Mouse (Mus musculus) heart, embryonic 15.5 days (tissue): ENCODE results near the gene Unc5a. TPM values are rescaled to one million over a fixed set of nuclear protein-coding genes. Genes with fewer than 3 reads are reported as not detected.

Source experiments
- ATAC-seq: fragments of 200-750 bp; cut with Nextera tagmentation; replicated peaks from 2 replicates; pipeline ENCODE4 v1.8.0; 2017; ENCODE audit warnings: low read depth, moderate TSS enrichment; ENCODE audit not compliant: insufficient number of reproducible peaks, insufficient read depth, low FRiP score
- H3K27ac ChIP-seq: fragments of 300-500 bp; sonication (generic); 2 replicates; pipeline ENCODE4 v1.5.1; 2015; ENCODE audit warnings: mild to moderate bottlenecking, inconsistent platforms
- H3K27me3 ChIP-seq: fragments of 300-500 bp; sonication (generic); 2 replicates; pipeline ENCODE4 v1.6.1; 2015; ENCODE audit warnings: inconsistent platforms
- H3K36me3 ChIP-seq: fragments of 300-500 bp; sonication (generic); 2 replicates; pipeline ENCODE4 v1.6.1; 2015; ENCODE audit warnings: mild to moderate bottlenecking, inconsistent platforms
- H3K4me1 ChIP-seq: fragments of 300-500 bp; sonication (generic); replicated peaks from 2 replicates; pipeline ENCODE4 v1.6.1; 2015; ENCODE audit warnings: inconsistent platforms
- H3K4me2 ChIP-seq: fragments of 300-500 bp; sonication (generic); 2 replicates; pipeline ENCODE4 v1.6.1; 2015; ENCODE audit warnings: inconsistent platforms, mild to moderate bottlenecking, moderate library complexity
- H3K4me3 ChIP-seq: fragments of 300-500 bp; sonication (generic); 2 replicates; pipeline ENCODE4 v1.5.1; 2015; ENCODE audit warnings: mild to moderate bottlenecking, inconsistent platforms
- H3K9ac ChIP-seq: fragments of 300-500 bp; sonication (generic); 2 replicates; pipeline ENCODE4 v1.6.1; 2015; ENCODE audit warnings: mild to moderate bottlenecking, inconsistent platforms
- H3K9me3 ChIP-seq: fragments of 300-500 bp; sonication (generic); replicated peaks from 2 replicates; pipeline ENCODE4 v1.6.1; 2016; ENCODE audit warnings: inconsistent platforms
- WGBS: fragments of 180-500 bp; shearing (Covaris S2); methylation state at CpG from one replicate; pipeline ENCODE4 v1.1.7; 2015; ENCODE audit warnings: mixed read lengths; 5-methylcytosine and 5-hydroxymethylcytosine counted together
- polyA plus RNA-seq: library from polyadenylated mRNA; unstranded; fragments of >200 nt; fragmentation: Nextera tagmentation; extraction: Ambion mirVana; gene quantifications from 2 replicates; pipeline ENCODE4 v1.2.1, GENCODE M21; 2015

Gene Unc5a
- polyA plus RNA-seq, 1 experiment from 2014 or later, result 1.3 TPM

DNA sequence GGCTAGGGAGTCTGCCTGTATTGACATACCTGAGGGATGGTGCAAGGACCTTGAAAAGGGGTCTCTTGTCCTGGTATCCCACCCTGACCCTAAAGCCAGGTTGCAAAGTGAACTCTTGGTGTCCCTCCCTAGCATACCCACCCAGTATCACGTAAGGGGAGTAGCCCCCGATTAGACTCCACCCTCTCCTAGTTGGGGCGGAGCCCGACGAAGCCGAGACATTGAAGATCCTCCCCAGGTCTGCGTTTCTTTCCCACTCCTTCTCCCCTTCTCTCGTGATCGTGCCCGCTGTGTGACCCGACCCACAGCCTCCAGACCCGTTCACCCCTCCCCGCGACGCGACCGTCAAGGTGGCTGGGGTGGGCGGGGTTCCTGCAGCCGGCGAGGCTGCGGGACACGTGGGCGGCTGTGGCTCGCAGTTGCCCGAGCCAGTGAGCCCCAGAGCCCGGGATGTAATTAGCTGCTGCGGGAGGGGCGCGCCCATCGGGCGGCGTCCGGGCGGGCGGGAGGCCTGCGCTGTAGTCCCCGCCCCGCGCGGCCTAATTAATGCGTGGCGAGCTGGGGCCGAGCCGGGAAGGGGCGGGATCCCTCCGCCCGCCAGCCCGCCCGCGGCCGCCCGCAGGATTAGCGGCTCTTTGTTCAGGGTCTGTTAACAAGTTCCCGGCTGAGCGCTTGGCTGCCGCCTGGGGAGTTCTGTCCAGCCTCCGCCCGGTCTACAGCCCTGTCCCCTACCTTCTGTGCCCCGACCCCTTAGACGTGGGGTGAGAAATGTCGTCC is 6.7 kb downstream of the Unc5a start:
- ATAC-seq, result no peak; the same call in 1 of the 2 replicates
- H3K27me3 ChIP-seq, result peaks cover 84% of the 10 kb centered on the region

DNA sequence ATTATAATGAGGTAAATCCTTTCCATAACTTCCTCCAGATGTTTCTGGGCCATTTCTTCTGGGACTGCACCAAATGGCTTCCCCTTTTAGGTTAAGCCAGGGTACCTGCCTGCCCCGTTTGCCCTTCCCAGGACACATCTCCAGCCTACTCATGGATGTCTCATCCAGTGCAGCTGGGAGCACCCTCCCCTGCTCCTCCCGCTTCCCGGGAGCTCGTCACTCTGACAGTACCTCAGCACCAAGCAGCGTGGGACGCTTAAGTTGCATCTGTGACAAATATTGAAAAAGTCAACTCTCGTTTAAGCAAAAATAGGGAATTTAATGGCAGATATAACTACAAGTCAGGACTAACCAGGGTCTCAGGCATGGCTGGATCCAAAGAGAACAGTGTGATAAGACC is 8.1 kb downstream of the Unc5a start:
- Histone ChIP-seq H3K4me3 (no peak overlapping the region), H3K4me1 (peaks cover 9% of the 10 kb centered on the region), H3K4me2 (no peak overlapping the region), H3K36me3 (no peaks in the 10 kb centered on the region), H3K9ac (no peak overlapping the region), H3K27me3 (peaks cover 70% of the 10 kb centered on the region), H3K27ac (no peak overlapping the region), H3K9me3 (no peaks in the 10 kb centered on the region)
- no peak for ATAC-seq
- 66% methylated on average over 7 of the region's 7 CpGs for WGBS

More for the DNA sequence above, 6.7 kb downstream of the Unc5a start:
- H3K36me3 ChIP-seq, result no peaks in the 10 kb centered on the region
- peak overlapping the region; percentile 54 for H3K4me3 ChIP-seq
- no peak overlapping the region for H3K27ac ChIP-seq
- peak overlapping the region; percentile 93 for H3K4me2 ChIP-seq
- H3K9ac ChIP-seq, result peak overlapping the region; percentile 37; the same call in 1 of the 2 replicates
- H3K4me1 ChIP-seq, result peaks cover 9% of the 10 kb centered on the region
- WGBS, result under 1% methylated on average over 61 of the region's 61 CpGs
- H3K9me3 ChIP-seq, result no peaks in the 10 kb centered on the region

DNA sequence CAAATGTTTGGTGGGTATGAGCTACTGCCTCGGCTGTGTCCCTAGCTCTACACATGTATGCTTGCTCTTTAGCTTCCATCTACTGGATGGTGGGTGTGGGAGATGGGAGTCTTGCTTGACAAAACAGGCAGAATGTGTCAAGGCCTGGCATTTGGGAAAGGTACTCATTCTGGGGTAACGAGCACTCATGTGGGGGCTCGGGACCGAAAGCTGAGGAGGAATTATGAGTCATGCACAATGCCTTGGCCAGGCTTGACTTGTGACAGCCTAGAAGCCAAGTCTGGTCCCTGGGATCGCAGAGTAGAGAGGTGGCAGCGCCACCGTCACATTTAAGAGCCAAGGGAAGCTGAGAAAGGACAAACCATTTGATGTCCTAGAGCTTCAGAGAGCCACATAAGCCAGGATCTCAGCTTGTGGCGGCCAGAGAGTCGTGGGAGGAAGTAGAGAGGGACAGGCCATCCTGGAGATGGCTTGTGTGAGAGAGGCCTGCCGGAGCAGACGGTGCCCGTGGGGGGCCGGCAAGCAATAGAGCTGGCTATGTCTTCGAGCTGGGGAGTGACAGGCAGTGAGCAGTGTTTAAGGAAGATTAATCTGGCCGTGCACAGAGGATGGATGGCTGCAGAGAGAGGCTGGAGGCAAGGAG is 10.0 kb downstream of the Unc5a start:
- no peak overlapping the region for H3K27ac ChIP-seq
- ATAC-seq, result no peak
- no peak overlapping the region for H3K4me2 ChIP-seq
- H3K4me3 ChIP-seq, result no peak overlapping the region
- no peak overlapping the region for H3K9ac ChIP-seq
- no peaks in the 10 kb centered on the region for H3K9me3 ChIP-seq
- no peaks in the 10 kb centered on the region for H3K36me3 ChIP-seq
- peaks cover 9% of the 10 kb centered on the region for H3K4me1 ChIP-seq
- 55% methylated on average over 15 of the region's 15 CpGs for WGBS
- H3K27me3 ChIP-seq, result peaks cover 51% of the 10 kb centered on the region

DNA sequence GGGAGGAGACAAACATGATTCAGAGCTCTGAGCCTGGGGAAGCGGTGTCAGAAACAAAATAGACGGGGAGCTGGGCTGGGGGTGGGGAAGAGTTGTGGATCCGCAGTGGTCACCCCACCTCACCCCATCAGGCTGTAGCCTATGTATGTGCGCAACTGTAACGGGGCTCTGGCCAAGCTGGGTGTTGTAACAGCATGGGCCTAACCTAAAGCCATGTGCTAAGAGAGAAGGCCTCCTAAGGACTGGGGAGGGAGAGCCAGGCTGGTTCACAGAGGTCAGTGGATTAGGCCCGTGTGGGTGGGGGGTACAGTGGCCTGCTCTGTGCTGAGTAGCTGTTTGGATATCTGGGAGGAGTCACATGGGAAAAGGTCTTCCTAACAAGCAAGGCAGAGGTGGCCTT is 10.6 kb downstream of the Unc5a start:
- WGBS, result 46% methylated on average over 6 of the region's 6 CpGs
- H3K27me3 ChIP-seq, result peaks cover 44% of the 10 kb centered on the region

DNA sequence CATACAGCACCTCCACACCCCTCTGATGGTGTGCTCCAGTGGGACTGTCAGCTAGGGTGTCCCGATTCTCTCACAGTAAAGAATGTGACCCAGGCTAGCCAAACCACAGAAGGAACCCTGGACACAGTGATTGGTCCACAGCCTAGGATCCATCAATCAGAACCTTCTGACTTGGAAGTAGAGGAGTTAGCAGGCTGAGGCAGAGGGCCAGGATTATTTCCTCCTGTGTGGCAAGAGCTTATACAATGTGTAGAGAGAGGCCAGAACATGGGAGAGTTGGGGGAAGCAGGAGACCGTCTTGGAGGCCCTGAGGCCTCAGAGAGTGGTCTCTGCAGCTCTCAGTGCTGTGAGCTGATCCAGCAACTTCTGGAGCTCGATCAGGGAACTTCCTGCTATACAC is 11.3 kb downstream of the Unc5a start:
- Histone ChIP-seq H3K4me1 (peaks cover 9% of the 10 kb centered on the region), H3K9ac (no peak overlapping the region), H3K4me2 (no peak overlapping the region), H3K27me3 (peaks cover 38% of the 10 kb centered on the region), H3K27ac (no peak overlapping the region), H3K36me3 (no peaks in the 10 kb centered on the region), H3K9me3 (no peaks in the 10 kb centered on the region), H3K4me3 (no peak overlapping the region)
- ATAC-seq, result no peak
- 55% methylated on average over 3 of the region's 3 CpGs for WGBS

More for the DNA sequence above, 10.6 kb downstream of the Unc5a start:
- Histone ChIP-seq H3K4me3 (no peak overlapping the region), H3K9ac (no peak overlapping the region), H3K4me2 (no peak overlapping the region), H3K36me3 (no peaks in the 10 kb centered on the region), H3K4me1 (peaks cover 9% of the 10 kb centered on the region), H3K27ac (no peak overlapping the region), H3K9me3 (no peaks in the 10 kb centered on the region)
- no peak for ATAC-seq

DNA sequence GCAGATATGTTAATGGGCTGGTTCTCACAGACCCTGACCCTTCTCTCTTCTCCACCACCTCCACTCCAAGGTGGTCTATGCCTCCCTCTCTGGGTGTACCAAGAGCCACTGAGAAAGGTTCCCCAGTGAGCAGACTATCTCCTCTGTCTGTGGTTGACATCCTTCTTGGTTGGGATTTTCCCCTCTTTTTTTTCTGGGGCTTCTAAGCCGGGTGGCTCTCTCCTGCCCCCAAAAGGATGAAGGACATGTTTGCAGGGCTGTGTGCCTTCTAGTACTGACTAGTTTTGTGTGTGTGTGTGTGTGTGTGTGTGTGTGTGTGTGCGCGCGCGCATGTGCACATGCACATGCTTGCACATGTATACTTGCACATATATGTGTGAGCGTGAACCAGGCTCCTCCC is 16.0 kb downstream of the Unc5a start:
- WGBS, result 78% methylated on average over 6 of the region's 6 CpGs
- ATAC-seq, result no peak
- H3K4me3 ChIP-seq, result no peak overlapping the region
- no peaks in the 10 kb centered on the region for H3K36me3 ChIP-seq
- no peaks in the 10 kb centered on the region for H3K9me3 ChIP-seq
- H3K9ac ChIP-seq, result no peak overlapping the region
- no peak overlapping the region for H3K4me2 ChIP-seq
- H3K27me3 ChIP-seq, result peaks cover 10% of the 10 kb centered on the region
- no peak overlapping the region for H3K27ac ChIP-seq
- no peaks in the 10 kb centered on the region for H3K4me1 ChIP-seq

DNA sequence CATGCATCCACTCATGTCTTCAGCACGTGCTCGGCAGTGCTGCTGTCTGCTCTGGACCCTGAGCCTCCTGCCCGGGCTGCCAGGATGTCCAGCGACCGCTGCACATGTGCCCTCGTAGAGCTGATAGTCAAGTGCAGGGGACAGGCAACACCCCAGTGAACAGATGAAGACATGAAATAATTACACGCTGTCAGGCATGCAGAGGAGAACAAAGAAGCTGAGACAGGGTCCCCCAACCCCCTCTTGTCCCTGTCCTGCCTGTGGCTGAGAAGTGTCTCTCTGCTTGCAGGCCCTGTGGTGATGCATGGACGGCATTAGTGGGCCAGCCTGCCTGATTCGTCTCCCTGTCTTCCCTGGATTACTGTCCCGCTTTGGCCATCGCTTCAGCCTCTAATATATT is 18.3 kb downstream of the Unc5a start:
- no peak for ATAC-seq
- no peak overlapping the region for H3K27ac ChIP-seq
- H3K9ac ChIP-seq, result no peak overlapping the region
- WGBS, result 74% methylated on average over 11 of the region's 11 CpGs
- H3K27me3 ChIP-seq, result peaks cover 13% of the 10 kb centered on the region
- no peaks in the 10 kb centered on the region for H3K36me3 ChIP-seq
- no peak overlapping the region for H3K4me3 ChIP-seq
- H3K4me2 ChIP-seq, result no peak overlapping the region
- no peaks in the 10 kb centered on the region for H3K9me3 ChIP-seq
- H3K4me1 ChIP-seq, result no peaks in the 10 kb centered on the region

DNA sequence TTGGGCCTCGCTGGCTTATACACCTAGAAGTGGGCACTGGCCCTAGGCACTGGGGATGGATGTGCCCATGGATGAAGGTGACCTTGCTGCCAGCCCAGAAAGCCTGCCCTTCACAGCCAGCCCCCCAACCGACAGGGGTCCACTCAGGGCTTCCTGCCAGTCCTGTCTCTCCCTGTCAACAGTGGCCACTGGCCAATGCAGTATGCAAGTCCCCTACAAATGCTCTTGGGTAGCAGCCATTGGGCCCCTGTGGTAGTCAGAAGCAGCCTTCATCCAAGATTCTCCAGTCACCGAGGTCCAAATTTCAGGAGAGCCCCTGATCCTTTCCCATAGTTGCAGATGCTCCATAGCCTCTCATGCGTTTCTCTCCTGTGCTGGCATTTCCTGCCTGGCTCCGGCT is 19.4 kb downstream of the Unc5a start:
- WGBS, result 66% methylated on average over 5 of the region's 5 CpGs
- Histone ChIP-seq H3K9ac (no peak overlapping the region), H3K27ac (no peak overlapping the region), H3K4me3 (no peak overlapping the region), H3K4me1 (no peaks in the 10 kb centered on the region), H3K9me3 (no peaks in the 10 kb centered on the region), H3K36me3 (no peaks in the 10 kb centered on the region), H3K27me3 (peaks cover 13% of the 10 kb centered on the region), H3K4me2 (no peak overlapping the region)
- no peak for ATAC-seq

DNA sequence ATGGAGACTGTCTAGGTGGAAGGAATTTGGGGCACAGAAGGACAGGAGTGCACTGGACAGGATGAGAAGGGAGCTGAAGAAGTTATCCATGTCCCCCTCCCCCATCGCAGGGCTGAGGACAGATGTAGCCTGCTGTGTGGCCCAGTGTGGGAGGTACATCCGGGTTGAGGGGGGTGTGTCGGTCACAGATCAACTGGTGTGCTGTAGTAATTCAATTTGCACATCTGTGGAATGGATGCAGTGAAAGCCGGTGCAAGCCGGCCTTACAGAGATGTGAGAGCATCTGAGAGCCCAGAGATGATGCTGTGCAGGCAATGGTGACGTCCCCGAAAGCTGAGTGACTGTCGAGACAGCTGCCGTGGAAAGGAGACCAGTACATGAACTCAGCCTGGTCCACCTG is 20.3 kb downstream of the Unc5a start:
- ATAC-seq, result no peak
- H3K27ac ChIP-seq, result no peak overlapping the region
- H3K4me1 ChIP-seq, result no peaks in the 10 kb centered on the region
- H3K4me2 ChIP-seq, result no peak overlapping the region
- H3K4me3 ChIP-seq, result no peak overlapping the region
- H3K36me3 ChIP-seq, result no peaks in the 10 kb centered on the region
- no peak overlapping the region for H3K9ac ChIP-seq
- H3K27me3 ChIP-seq, result peaks cover 13% of the 10 kb centered on the region
- no peaks in the 10 kb centered on the region for H3K9me3 ChIP-seq
- WGBS, result 56% methylated on average over 9 of the region's 9 CpGs

DNA sequence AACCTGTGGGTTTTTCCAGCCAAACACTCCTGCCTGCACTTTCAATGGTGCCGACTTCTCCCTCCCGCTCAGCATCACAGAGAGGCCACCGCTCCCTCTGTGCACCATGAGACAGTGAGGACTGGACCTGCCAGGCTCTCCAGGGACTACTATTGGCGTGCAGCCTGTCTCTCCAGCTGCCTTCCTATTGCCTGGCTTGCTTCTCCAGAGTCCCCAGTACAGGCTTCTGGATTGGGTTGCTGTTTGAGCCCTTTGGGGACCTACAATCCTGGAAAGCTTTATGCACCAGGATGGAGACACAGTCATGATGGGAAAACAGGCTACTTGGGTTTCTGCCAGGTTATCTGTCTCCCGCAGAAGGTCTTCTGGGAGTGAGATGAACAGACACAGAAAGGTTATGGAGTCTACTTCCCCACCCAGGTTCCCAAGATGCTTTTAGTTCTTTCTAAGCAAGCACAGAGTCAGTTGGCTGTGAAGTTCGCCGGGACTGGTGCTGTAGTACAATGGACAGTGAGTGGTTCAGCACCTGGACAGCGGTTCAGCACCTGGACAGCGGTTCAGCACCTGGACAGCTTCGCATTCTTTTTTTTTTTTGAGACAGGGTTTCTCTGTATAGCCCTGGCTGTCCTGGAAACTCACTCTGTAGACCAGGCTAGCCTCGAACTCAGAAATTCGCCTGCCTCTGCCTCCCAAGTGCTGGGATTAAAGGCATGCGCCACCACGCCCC is 21.5 kb downstream of the Unc5a start:
- no peak overlapping the region for H3K4me3 ChIP-seq
- no peaks in the 10 kb centered on the region for H3K9me3 ChIP-seq
- ATAC-seq, result no peak
- no peaks in the 10 kb centered on the region for H3K36me3 ChIP-seq
- H3K27ac ChIP-seq, result no peak overlapping the region
- no peak overlapping the region for H3K9ac ChIP-seq
- no peaks in the 10 kb centered on the region for H3K4me1 ChIP-seq
- 34% methylated on average over 14 of the region's 14 CpGs for WGBS
- H3K27me3 ChIP-seq, result peaks cover 19% of the 10 kb centered on the region
- H3K4me2 ChIP-seq, result no peak overlapping the region

DNA sequence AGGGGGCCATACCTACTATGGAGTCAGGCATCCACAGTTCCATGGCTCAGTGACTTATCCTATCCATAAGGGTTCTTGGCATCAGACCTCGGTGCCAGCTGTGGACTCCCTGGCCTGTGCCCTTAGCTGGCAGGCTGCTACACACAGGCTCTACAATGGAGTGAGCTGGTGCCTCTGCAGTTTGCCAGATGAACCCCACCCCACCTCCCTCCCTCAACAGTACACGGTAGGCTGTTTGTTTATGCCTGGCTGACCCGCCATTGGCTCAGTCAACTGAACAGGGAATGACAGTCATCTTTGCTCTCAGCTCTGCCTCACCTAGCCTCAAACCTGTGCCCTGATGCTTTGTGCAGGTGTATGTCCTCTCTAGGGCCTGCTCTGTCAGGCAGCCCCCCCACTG is 26.3 kb downstream of the Unc5a start:
- H3K27ac ChIP-seq, result no peak overlapping the region
- peaks cover 10% of the 10 kb centered on the region for H3K27me3 ChIP-seq
- no peaks in the 10 kb centered on the region for H3K9me3 ChIP-seq
- H3K4me3 ChIP-seq, result no peak overlapping the region
- no peaks in the 10 kb centered on the region for H3K4me1 ChIP-seq
- 58% methylated on average over 3 of the region's 3 CpGs for whole genome bisulfite sequencing
- ATAC-seq, result 0 out of 2 replicates have a peak, but pooled peaks have one; percentile 11
- no peaks in the 10 kb centered on the region for H3K36me3 ChIP-seq
- no peak overlapping the region for H3K4me2 ChIP-seq
- no peak overlapping the region for H3K9ac ChIP-seq
